Mouse (Mus musculus) myocyte (in vitro differentiated cells): Measurements from ENCODE around the gene Cd5. TPM values are rescaled to one million over a fixed set of nuclear protein-coding genes. Genes with fewer than 3 reads are reported as not detected.

Source experiments
- H3K27me3 ChIP-seq: one replicate; pipeline ENCODE4 v1.6.1; 2011; ENCODE audit not compliant: control insufficient read depth, insufficient read depth, insufficient read length
- H3K36me3 ChIP-seq: one replicate; pipeline ENCODE4 v1.6.1; 2011; ENCODE audit not compliant: control insufficient read depth, insufficient read depth
- H3K4me2 ChIP-seq: one replicate; pipeline ENCODE4 v1.6.1; 2011; ENCODE audit warnings: low read depth, control low read depth
- H3K4me3 ChIP-seq: one replicate; pipeline ENCODE4 v1.5.1; 2011; ENCODE audit warnings: mild to moderate bottlenecking, control low read depth, moderate library complexity
- H3K79me2 ChIP-seq: one replicate; pipeline ENCODE4 v1.6.1; 2011; ENCODE audit not compliant: control insufficient read depth, insufficient read depth
- H3ac ChIP-seq: one replicate; pipeline ENCODE4 v1.6.1; 2011; ENCODE audit not compliant: control insufficient read depth, insufficient read length
- CEBPB ChIP-seq: IDR thresholded peaks from 2 replicates; pipeline ENCODE4 v1.6.1; 2011; ENCODE audit warnings: mild to moderate bottlenecking, moderate library complexity; ENCODE audit not compliant: poor library complexity, insufficient read depth, severe bottlenecking
- E2F4 ChIP-seq: IDR thresholded peaks from one replicate; pipeline ENCODE4 v1.6.1; 2011; ENCODE audit warnings: mild to moderate bottlenecking, control low read depth, moderate library complexity; ENCODE audit not compliant: insufficient read depth
- MAX ChIP-seq: IDR thresholded peaks from one replicate; pipeline ENCODE4 v1.6.1; 2011; ENCODE audit warnings: low read depth, mild to moderate bottlenecking, control low read depth
- MYOD1 ChIP-seq, 3 experiments: IDR thresholded peaks; one replicate each; pipeline ENCODE4 v1.6.1; 2011; ENCODE audit warnings: control low read depth in 2 of 3, low read depth in 2 of 3, mild to moderate bottlenecking in 2 of 3, moderate library complexity in 1 of 3; ENCODE audit not compliant: insufficient read length in 2 of 3, control insufficient read depth in 1 of 3
- MYOG ChIP-seq, 3 experiments: IDR thresholded peaks; one replicate each; pipeline ENCODE4 v1.6.1; 2011; ENCODE audit warnings: control low read depth in 2 of 3, low read depth in 2 of 3, mild to moderate bottlenecking in 2 of 3; ENCODE audit not compliant: insufficient read length in 2 of 3, control insufficient read depth in 1 of 3, insufficient read depth in 1 of 3
- POLR2A ChIP-seq: IDR thresholded peaks from one replicate; pipeline ENCODE4 v1.6.1; 2011; ENCODE audit warnings: low read depth, mild to moderate bottlenecking, control low read depth, moderate library complexity; ENCODE audit not compliant: insufficient read length
- POLR2AphosphoS2 ChIP-seq: IDR thresholded peaks from one replicate; pipeline ENCODE4 v1.6.1; 2011; ENCODE audit warnings: low read depth, control low read depth; ENCODE audit not compliant: insufficient read length
- REST ChIP-seq: IDR thresholded peaks from one replicate; pipeline ENCODE4 v1.6.1; 2011; ENCODE audit warnings: mild to moderate bottlenecking, control low read depth, moderate library complexity; ENCODE audit not compliant: insufficient read depth, insufficient read length
- SRF ChIP-seq: IDR thresholded peaks from one replicate; pipeline ENCODE4 v1.6.1; 2011; ENCODE audit warnings: low read depth; ENCODE audit not compliant: control insufficient read depth, insufficient read length
- TCF12 ChIP-seq: IDR thresholded peaks from one replicate; pipeline ENCODE4 v1.6.1; 2011; ENCODE audit warnings: mild to moderate bottlenecking, control low read depth; ENCODE audit not compliant: poor library complexity, insufficient read depth, severe bottlenecking
- TCF3 ChIP-seq: IDR thresholded peaks from one replicate; pipeline ENCODE4 v1.6.1; 2011; ENCODE audit warnings: low read depth, control low read depth; ENCODE audit not compliant: insufficient read length
- USF1 ChIP-seq: IDR thresholded peaks from one replicate; pipeline ENCODE4 v1.6.1; 2011; ENCODE audit warnings: low read depth, mild to moderate bottlenecking, control low read depth, moderate library complexity
- polyA plus RNA-seq: library from polyadenylated mRNA; unstranded; fragments of >200 nt; fragmentation: generic; extraction: Trizol; gene quantifications from one replicate; pipeline ENCODE4 v1.2.1, GENCODE M21; 2012; ENCODE audit warnings: missing spikeins

Gene Cd5
- polyA plus RNA-seq, 1 experiment = not detected

GRCm38 (mm10) chr19:10732741-10733140 lies 6.1 kb downstream of the Cd5 start:
- Histone ChIP-seq H3ac (no peak overlapping the region), H3K27me3 (no peaks in the 10 kb centered on the region), H3K4me3 (no peak overlapping the region), H3K36me3 (no peaks in the 10 kb centered on the region), H3K4me2 (no peak overlapping the region), H3K79me2 (no peaks in the 10 kb centered on the region)
- TF ChIP-seq E2F4 (no peak), MAX (no peak), POLR2AphosphoS2 (no peak)

- no peaks in the 10 kb centered on the region for H3K79me2 ChIP-seq
- TF ChIP-seq POLR2AphosphoS2 (no peak), REST (no peak), TCF3 (no peak), TCF12 (no peak), E2F4 (no peak), POLR2A (no peak), MYOG (IDR thresholded peaks at IDR 0.05; ENCODE audit: control insufficient read depth in 1 of 3, insufficient read depth in 1 of 3, insufficient read length in 2 of 3, low read depth in 2 of 3) (no peak), MAX (no peak), CEBPB (no peak), MYOD1 (IDR thresholded peaks at IDR 0.05; ENCODE audit: control insufficient read depth in 1 of 3, insufficient read length in 2 of 3, low read depth in 2 of 3) (no peak), USF1 (no peak), SRF (no peak)
- no peak overlapping the region for H3K4me3 ChIP-seq
- H3K27me3 ChIP-seq = no peaks in the 10 kb centered on the region
- H3K4me2 ChIP-seq = no peak overlapping the region
- no peaks in the 10 kb centered on the region for H3K36me3 ChIP-seq
- no peak overlapping the region for H3ac ChIP-seq
These were observed 6.8 kb downstream of the Cd5 start for GRCm38 (mm10) chr19:10731975-10732374.

- no peak overlapping the region for H3ac ChIP-seq
- no peaks in the 10 kb centered on the region for H3K27me3 ChIP-seq
- no peak for TF ChIP-seq REST
- TF ChIP-seq MYOD1 (IDR thresholded peaks at IDR 0.05; ENCODE audit: control insufficient read depth in 1 of 3, insufficient read length in 2 of 3, low read depth in 2 of 3) = no peak
- no peak for TF ChIP-seq POLR2A
- no peak for TF ChIP-seq MYOG (IDR thresholded peaks at IDR 0.05; ENCODE audit: control insufficient read depth in 1 of 3, insufficient read depth in 1 of 3, insufficient read length in 2 of 3, low read depth in 2 of 3)
- no peak for TF ChIP-seq CEBPB
- TF ChIP-seq E2F4 = no peak
- TF ChIP-seq POLR2AphosphoS2 = no peak
- no peak for TF ChIP-seq MAX
- TF ChIP-seq TCF12 = no peak
- TF ChIP-seq TCF3 = no peak
- no peak for TF ChIP-seq SRF
- no peak for TF ChIP-seq USF1
- no peaks in the 10 kb centered on the region for H3K36me3 ChIP-seq
- no peak overlapping the region for H3K4me3 ChIP-seq
- no peak overlapping the region for H3K4me2 ChIP-seq
- no peaks in the 10 kb centered on the region for H3K79me2 ChIP-seq
These were observed 8.3 kb downstream of the Cd5 start for GRCm38 (mm10) chr19:10730469-10730868.

GRCm38 (mm10) chr19:10729889-10730288 lies 8.9 kb downstream of the Cd5 start:
- Histone ChIP-seq H3K4me3 (no peak overlapping the region), H3ac (no peak overlapping the region), H3K27me3 (no peaks in the 10 kb centered on the region), H3K4me2 (no peak overlapping the region), H3K36me3 (no peaks in the 10 kb centered on the region), H3K79me2 (no peaks in the 10 kb centered on the region)
- TF ChIP-seq E2F4 (no peak), MYOD1 (IDR thresholded peaks at IDR 0.05; ENCODE audit: control insufficient read depth in 1 of 3, insufficient read length in 2 of 3, low read depth in 2 of 3) (no peak), MYOG (IDR thresholded peaks at IDR 0.05; ENCODE audit: control insufficient read depth in 1 of 3, insufficient read depth in 1 of 3, insufficient read length in 2 of 3, low read depth in 2 of 3) (no peak), REST (no peak), POLR2AphosphoS2 (no peak)

GRCm38 (mm10) chr19:10724629-10725363 lies 14.0 kb downstream of the Cd5 start:
- Histone ChIP-seq H3K27me3 (no peaks in the 10 kb centered on the region), H3K79me2 (no peaks in the 10 kb centered on the region), H3K4me3 (no peak overlapping the region), H3K4me2 (no peak overlapping the region), H3K36me3 (no peaks in the 10 kb centered on the region), H3ac (no peak overlapping the region)
- no peak for TF ChIP-seq E2F4
- no peak for TF ChIP-seq CEBPB
- no peak for TF ChIP-seq USF1
- no peak for TF ChIP-seq POLR2A
- no peak for TF ChIP-seq POLR2AphosphoS2
- no peak for TF ChIP-seq TCF3
